Mouse (Mus musculus) small intestine, adult 2 months (tissue): ENCODE data around the gene G3bp1. TPM values are rescaled to one million over a fixed set of nuclear protein-coding genes. Genes with fewer than 3 reads are reported as not detected.
A peak's percentile ranks its signal among the peaks of the same experiment; 100 is the strongest.

ENCODE experiments used
- H3K27ac ChIP-seq: fragments of 200-500 bp; 2 replicates; pipeline ENCODE4 v1.5.1; 2012; ENCODE audit warnings: low read depth, low read length, control low read depth, inconsistent platforms; ENCODE audit not compliant: insufficient read depth
- H3K27me3 ChIP-seq: fragments of 200-500 bp; 2 replicates; pipeline ENCODE4 v1.6.1; 2012; ENCODE audit warnings: mild to moderate bottlenecking, moderate library complexity, low read length, inconsistent platforms; ENCODE audit not compliant: control insufficient read depth, insufficient read depth
- H3K36me3 ChIP-seq: fragments of 200-500 bp; 2 replicates; pipeline ENCODE4 v1.6.1; 2012; ENCODE audit warnings: mild to moderate bottlenecking, low read length, control low read depth, inconsistent platforms; ENCODE audit not compliant: control insufficient read depth, insufficient read depth
- H3K4me1 ChIP-seq: fragments of 200-500 bp; 2 replicates; pipeline ENCODE4 v1.6.1; 2012; ENCODE audit warnings: low read length, inconsistent platforms, mixed read lengths; ENCODE audit not compliant: control insufficient read depth, insufficient read depth, insufficient read length
- H3K4me3 ChIP-seq: fragments of 200-500 bp; 2 replicates; pipeline ENCODE4 v1.5.1; 2012; ENCODE audit warnings: low read depth, mild to moderate bottlenecking, control low read depth, inconsistent platforms, low read length, moderate library complexity
- CTCF ChIP-seq: fragments of 200-500 bp; IDR thresholded peaks from 2 replicates; pipeline ENCODE4 v1.5.1; 2012; ENCODE audit warnings: low read depth, mild to moderate bottlenecking, control low read depth, inconsistent platforms, low read length, moderate library complexity, mixed read lengths; ENCODE audit not compliant: insufficient replicate concordance, insufficient read length; ENCODE audit errors: extremely low read depth
- POLR2A ChIP-seq: fragments of 200-500 bp; IDR thresholded peaks from 2 replicates; pipeline ENCODE4 v1.6.1; 2012; ENCODE audit warnings: low read depth, mild to moderate bottlenecking, control low read depth, inconsistent platforms, low read length, moderate library complexity
- WGBS: fragments of 180-500 bp; shearing (Covaris S2); methylation state at CpG from one replicate; pipeline ENCODE4 v1.1.7; 2018; 5-methylcytosine and 5-hydroxymethylcytosine counted together
- polyA plus RNA-seq: library from polyadenylated mRNA; depleted of rRNA; stranded (reverse); fragments of >200 nt; gene quantifications from 2 replicates; pipeline ENCODE4 v1.2.3, GENCODE M21; 2012

Gene G3bp1
- polyA plus RNA-seq, 1 experiment = 10.4 TPM

GRCm38 (mm10) chr11:55432981-55433380, 36.5 kb upstream of the G3bp1 start:
- TF ChIP-seq POLR2A = no peak
- TF ChIP-seq CTCF = no peak
- H3K27ac ChIP-seq = 0 out of 2 replicates have a peak overlapping the region, but pooled peaks have one; percentile 7
- 69% methylated on average over 3 of the region's 3 CpGs for WGBS

GRCm38 (mm10) chr11:55436089-55436488, 33.4 kb upstream of the G3bp1 start:
- TF ChIP-seq CTCF = no peak
- no peak for TF ChIP-seq POLR2A
- 91% methylated on average over 6 of the region's 6 CpGs for WGBS
- H3K4me1 ChIP-seq = no peaks in the 10 kb centered on the region; the same call in 1 of the 2 replicates
- H3K27me3 ChIP-seq = no peaks in the 10 kb centered on the region
- H3K27ac ChIP-seq = no peak overlapping the region
- H3K36me3 ChIP-seq = no peaks in the 10 kb centered on the region
- no peak overlapping the region for H3K4me3 ChIP-seq

More at GRCm38 (mm10) chr11:55432981-55433380, 36.5 kb upstream of the G3bp1 start:
- H3K4me1 ChIP-seq = no peaks in the 10 kb centered on the region; the same call in 1 of the 2 replicates
- H3K4me3 ChIP-seq = no peak overlapping the region
- no peaks in the 10 kb centered on the region for H3K36me3 ChIP-seq
- H3K27me3 ChIP-seq = no peaks in the 10 kb centered on the region

GRCm38 (mm10) chr11:55438031-55438430, 31.5 kb upstream of the G3bp1 start:
- H3K4me1 ChIP-seq = no peaks in the 10 kb centered on the region; the same call in 1 of the 2 replicates
- WGBS = 69% methylated on average over 4 of the region's 4 CpGs
- no peak overlapping the region for H3K4me3 ChIP-seq
- no peaks in the 10 kb centered on the region for H3K27me3 ChIP-seq
- H3K36me3 ChIP-seq = no peaks in the 10 kb centered on the region
- no peak for TF ChIP-seq POLR2A
- no peak for TF ChIP-seq CTCF
- no peak overlapping the region for H3K27ac ChIP-seq

- whole genome bisulfite sequencing = 78% methylated on average over 5 of the region's 5 CpGs
- no peaks in the 10 kb centered on the region for H3K36me3 ChIP-seq
- no peak overlapping the region for H3K27ac ChIP-seq
- TF ChIP-seq CTCF (no peak), POLR2A (no peak)
- no peaks in the 10 kb centered on the region for H3K4me1 ChIP-seq
- no peak overlapping the region for H3K4me3 ChIP-seq
- H3K27me3 ChIP-seq = no peaks in the 10 kb centered on the region
These were observed 29.8 kb upstream of the G3bp1 start for GRCm38 (mm10) chr11:55439718-55440117.

GRCm38 (mm10) chr11:55444772-55445171, 24.7 kb upstream of the G3bp1 start:
- H3K27me3 ChIP-seq = no peaks in the 10 kb centered on the region
- peaks cover 23% of the 10 kb centered on the region for H3K36me3 ChIP-seq
- no peak overlapping the region for H3K27ac ChIP-seq
- TF ChIP-seq CTCF (peak; percentile 32; the same call in 1 of the 2 replicates), POLR2A (no peak)
- 2% methylated on average over 1 of the region's 1 CpGs for WGBS
- no peak overlapping the region for H3K4me3 ChIP-seq
- H3K4me1 ChIP-seq = no peaks in the 10 kb centered on the region

- peak; percentile 63; the same call in 1 of the 2 replicates for TF ChIP-seq CTCF
- TF ChIP-seq POLR2A = no peak
- no peaks in the 10 kb centered on the region for H3K27me3 ChIP-seq
- H3K4me3 ChIP-seq = no peak overlapping the region
- no peak overlapping the region for H3K27ac ChIP-seq
- 25% methylated on average over 4 of the region's 4 CpGs for WGBS
- H3K36me3 ChIP-seq = peaks cover 34% of the 10 kb centered on the region
- H3K4me1 ChIP-seq = no peaks in the 10 kb centered on the region
These were observed 22.9 kb upstream of the G3bp1 start for GRCm38 (mm10) chr11:55446579-55446978.

- Histone ChIP-seq H3K27ac (no peak overlapping the region), H3K4me3 (no peak overlapping the region), H3K36me3 (peaks cover 42% of the 10 kb centered on the region), H3K4me1 (no peaks in the 10 kb centered on the region), H3K27me3 (no peaks in the 10 kb centered on the region)
- 77% methylated on average over 7 of the region's 7 CpGs for WGBS
- TF ChIP-seq CTCF (no peak), POLR2A (no peak)
These were observed 20.0 kb upstream of the G3bp1 start for GRCm38 (mm10) chr11:55449531-55449930.

- TF ChIP-seq POLR2A (no peak), CTCF (no peak)
- H3K27ac ChIP-seq = no peak overlapping the region
- 62% methylated on average over 4 of the region's 4 CpGs for WGBS
- no peak overlapping the region for H3K4me3 ChIP-seq
- peaks cover 41% of the 10 kb centered on the region for H3K36me3 ChIP-seq
- no peaks in the 10 kb centered on the region for H3K27me3 ChIP-seq
- H3K4me1 ChIP-seq = peaks cover 2% of the 10 kb centered on the region; the same call in 1 of the 2 replicates
These were observed 19.2 kb upstream of the G3bp1 start for GRCm38 (mm10) chr11:55450311-55450710.
